Mouse (Mus musculus): Measurements from ENCODE around the gene Slc3a2.

DNA sequence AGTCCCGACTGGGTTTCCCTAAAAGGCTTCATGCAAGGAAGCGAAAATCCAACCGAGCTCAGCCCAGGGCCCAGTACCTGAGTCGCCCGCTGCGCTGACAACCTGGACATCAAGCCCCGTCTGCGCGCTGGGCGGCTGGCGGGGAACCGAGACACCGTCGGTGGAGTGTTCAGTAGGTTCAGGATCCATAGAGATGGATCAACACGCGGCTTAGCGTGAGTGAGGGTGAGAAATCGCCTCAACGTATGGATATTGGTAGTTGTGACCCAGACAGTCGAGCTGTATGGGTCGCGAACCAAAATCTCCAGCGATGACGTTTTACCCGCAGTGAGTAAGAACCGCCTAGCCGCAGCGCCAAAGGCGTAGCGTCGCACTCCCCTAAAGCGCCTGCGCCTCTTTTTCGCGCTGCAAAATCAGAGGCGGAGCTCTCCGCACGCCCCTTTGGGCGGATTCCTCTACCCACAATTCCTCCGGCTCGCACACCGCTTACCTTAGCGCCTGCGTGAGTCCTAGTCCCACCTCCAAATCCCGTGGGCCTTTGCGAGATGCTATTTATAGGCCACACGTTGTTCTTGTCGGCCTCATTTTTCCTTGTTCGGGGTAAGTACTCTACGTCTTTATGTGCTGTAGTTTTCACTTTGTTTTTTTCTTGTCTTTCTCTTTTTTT lies at the start of gene Slc3a2:
- TF ChIP-seq EP300 (IDR thresholded peaks at IDR 0.05; ENCODE audit: low read depth): peak; percentile 44; the same call in 1 of the 2 replicates
- no peak for TF ChIP-seq CTCF (IDR thresholded peaks at IDR 0.05; ENCODE audit: low read depth)
